Mouse (Mus musculus) heart, adult 18-20 months (tissue): Measurements from ENCODE around the gene Rem1. TPM values are rescaled to one million over a fixed set of nuclear protein-coding genes. Genes with fewer than 3 reads are reported as not detected.
"Not testable (repeated sequence)": the region's sequence is repeated elsewhere in the genome, so short reads cannot be mapped to it uniquely, and the experiment has no call there.

Experiments
- DNase-seq, 2 experiments: peaks; one replicate each; pipeline ENCODE4 v3.0.0; 2021 to 2022; ENCODE audit warnings: mixed read lengths in 1 of 2
- total RNA-seq, 2 experiments: library from RNA; stranded (reverse); gene quantifications; 2 replicates each; pipeline ENCODE4 v1.2.3; 2021

Gene Rem1
- total RNA-seq, 2 experiments from 2014 or later: 3.3 to 4.7 TPM

GRCm38 (mm10) chr2:152628066-152628465 is 1.3 kb downstream of the Rem1 start:
- DNase-seq: peak in 1 of 2 experiments; percentile 34

- DNase-seq: peak in 1 of 2 experiments; percentile 18
These were observed 2.5 kb downstream of the Rem1 start for GRCm38 (mm10) chr2:152629239-152629638.

- peak in 1 of 2 experiments; percentile 22 for DNase-seq
These were observed 3.2 kb downstream of the Rem1 start for GRCm38 (mm10) chr2:152629904-152630303.

- peak in 1 of 2 experiments; percentile 35 for DNase-seq
These were observed 6.6 kb downstream of the Rem1 start for GRCm38 (mm10) chr2:152633334-152633733.

GRCm38 (mm10) chr2:152634311-152634710 is 7.6 kb downstream of the Rem1 start:
- no peak for DNase-seq

GRCm38 (mm10) chr2:152636246-152637005 is 9.7 kb downstream of the Rem1 start:
- DNase-seq: peak; percentile 86 to 90

- DNase-seq: no peak
These were observed 10.2 kb downstream of the Rem1 start for GRCm38 (mm10) chr2:152637006-152637322.

- no peak for DNase-seq
These were observed 10.6 kb downstream of the Rem1 start for GRCm38 (mm10) chr2:152637381-152637780.

GRCm38 (mm10) chr2:152638865-152639264 is 12.1 kb downstream of the Rem1 start:
- peak in 1 of 2 experiments; percentile 23 for DNase-seq

- peak; percentile 67 to 85 for DNase-seq
These were observed 12.8 kb downstream of the Rem1 start for GRCm38 (mm10) chr2:152639406-152640113.

GRCm38 (mm10) chr2:152652901-152653620 is 26.3 kb downstream of the Rem1 start:
- DNase-seq: peak; percentile 67 to 84

GRCm38 (mm10) chr2:152653874-152654715 is 27.3 kb downstream of the Rem1 start:
- DNase-seq: peak; percentile 53 to 72

- DNase-seq: peak in 1 of 2 experiments; percentile 77
These were observed 30.6 kb downstream of the Rem1 start for GRCm38 (mm10) chr2:152657398-152657797.

GRCm38 (mm10) chr2:152661163-152661562 is 34.4 kb downstream of the Rem1 start:
- DNase-seq: no peak

GRCm38 (mm10) chr2:152666191-152666590 is 39.4 kb downstream of the Rem1 start:
- DNase-seq: not testable (repeated sequence)

- DNase-seq: peak; percentile 94
These were observed 42.5 kb downstream of the Rem1 start, which contains the start of gene H13 for GRCm38 (mm10) chr2:152669256-152669638. Gene H13, plus strand, starts transcription at chr2:152669461.

- peak in 1 of 2 experiments; percentile 56 for DNase-seq
These were observed 43.1 kb downstream of the Rem1 start for GRCm38 (mm10) chr2:152669639-152670484.

GRCm38 (mm10) chr2:152670983-152671641 is 44.4 kb downstream of the Rem1 start:
- DNase-seq: peak in 1 of 2 experiments; percentile 29

- peak; percentile 39 to 59 for DNase-seq
These were observed 44.9 kb downstream of the Rem1 start for GRCm38 (mm10) chr2:152671642-152671999.

- peak in 1 of 2 experiments; percentile 29 for DNase-seq
These were observed 45.4 kb downstream of the Rem1 start for GRCm38 (mm10) chr2:152672166-152672565.
